19 mouse cellular contexts compared by ENCODE assay signal in the genomic region with DNA sequence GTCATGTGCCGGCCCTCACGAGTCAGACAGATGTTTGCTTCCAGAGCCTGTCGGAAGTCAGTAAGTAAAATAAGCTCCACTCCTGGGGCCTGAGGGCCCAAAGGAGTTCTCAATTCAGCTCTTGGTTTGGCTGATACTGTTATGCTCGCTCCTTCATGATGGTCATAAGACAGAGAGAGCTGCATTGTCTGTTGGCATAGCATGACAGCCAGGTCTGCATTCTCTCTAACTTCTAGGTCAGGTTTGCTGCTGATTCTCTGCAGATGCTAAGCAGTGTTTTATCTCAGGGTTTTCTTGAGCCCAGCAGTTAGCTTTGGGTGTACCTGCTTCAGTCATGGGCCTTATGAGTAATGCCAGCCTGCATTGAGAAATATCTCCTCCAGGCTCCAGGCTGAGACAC. TPM values are rescaled to one million over a fixed set of nuclear protein-coding genes. Genes with fewer than 3 reads are reported as not detected.
"Had no signal": no experiment of that assay in that cellular context is flagged by ENCODE, and none has a peak within 500 bp of the region (broad histone marks: within the 10 kb centered on the region; RNA-seq: fewer than 3 reads in every experiment).

No protein-coding gene starts in this region.

- H3K4me1 ChIP-seq: neural tube, embryonic 15.5 days; stomach, embryonic 15.5 days had no signal

- H3K9me3 ChIP-seq: neural tube, embryonic 13.5 days; neural tube, embryonic 15.5 days; stomach, embryonic 15.5 days had no signal

- DNase-seq: retina, postnatal 1 day; right cerebral cortex, adult 18-20 months; right cerebral cortex, postnatal 14 days; right cerebral cortex, postnatal 25 days; right cerebral cortex, postnatal 4 days; spleen, adult 18-20 months; thymus, adult 18-20 months; thymus, adult 2 months; thymus, postnatal 14 days; thymus, postnatal 25 days; thymus, postnatal 36 days; thymus, postnatal 4 days had no signal

- H3K27me3 ChIP-seq: neural tube, embryonic 13.5 days; neural tube, embryonic 15.5 days; stomach, embryonic 15.5 days had no signal

- H3K4me3 ChIP-seq: neural tube, embryonic 13.5 days; neural tube, embryonic 15.5 days; stomach, embryonic 15.5 days had no signal

- H3K27ac ChIP-seq: neural tube, embryonic 13.5 days; neural tube, embryonic 15.5 days; stomach, embryonic 15.5 days; stomach, postnatal 0 days had no signal

- H3K9ac ChIP-seq: neural tube, embryonic 13.5 days; neural tube, embryonic 15.5 days; stomach, embryonic 15.5 days had no signal

- H3K4me2 ChIP-seq: neural tube, embryonic 13.5 days; neural tube, embryonic 15.5 days; stomach, embryonic 15.5 days had no signal

RNA-seq across cellular contexts. Expression of a gene that starts 1.3 kb away (rescaled TPM):
- total RNA-seq: neutrophil, adult 5-6 weeks had no signal
- polyA plus RNA-seq: small intestine, adult 2 months; spleen, adult 2 months; stomach, postnatal 0 days had no signal

RNA-seq across cellular contexts. Expression of a gene that starts 31.8 kb away (rescaled TPM):
- polyA plus RNA-seq: small intestine, adult 2 months; thymus, adult 2 months had no signal
